Mouse (Mus musculus): Measurements from ENCODE around the gene Ing3. TPM values are rescaled to one million over a fixed set of nuclear protein-coding genes. Genes with fewer than 3 reads are reported as not detected.
A peak's percentile ranks its signal among the peaks of the same experiment; 100 is the strongest.

The Ing3 gene
- polyA plus RNA-seq, 1 experiment: 8.1 TPM

DNA sequence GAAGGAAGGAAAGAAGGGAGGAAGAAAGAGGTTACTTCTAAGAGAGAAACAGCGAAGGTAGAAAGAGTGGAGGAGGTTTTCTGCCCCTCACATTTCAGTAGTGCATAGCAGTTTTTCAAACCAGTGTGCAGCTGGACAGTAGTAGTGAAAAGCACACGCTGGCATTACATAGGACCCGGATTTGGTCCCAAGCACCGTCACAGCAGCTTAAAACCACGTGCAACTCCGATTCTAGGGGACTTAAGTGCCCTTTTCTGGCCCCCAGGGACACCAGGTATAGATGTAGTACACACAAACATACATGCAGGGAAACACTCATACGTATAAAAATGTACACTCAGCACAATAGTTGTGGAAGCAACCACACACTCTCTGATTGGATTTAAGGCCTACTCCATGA is 59.0 kb downstream of the Ing3 start:
- no peaks in the 10 kb centered on the region for H3K79me2 ChIP-seq (ENCODE audit: control insufficient read depth, insufficient read depth)
- no peaks in the 10 kb centered on the region for H3K27me3 ChIP-seq (ENCODE audit: control insufficient read depth, insufficient read depth, insufficient read length)
- no peaks in the 10 kb centered on the region for H3K36me3 ChIP-seq (ENCODE audit: control insufficient read depth, insufficient read depth)
- H3K4me2 ChIP-seq (ENCODE audit: low read depth): no peak overlapping the region
- no peak overlapping the region for H3ac ChIP-seq (ENCODE audit: control insufficient read depth, insufficient read length)
- no peak overlapping the region for H3K4me3 ChIP-seq
- no peak for TF ChIP-seq E2F4 (IDR thresholded peaks at IDR 0.05; ENCODE audit: insufficient read depth)

GRCm38 (mm10) chr6:22010258-22010657 is 60.9 kb downstream of the Ing3 start:
- Histone ChIP-seq H3K79me2 (ENCODE audit: control insufficient read depth, insufficient read depth) (no peaks in the 10 kb centered on the region), H3K4me3 (no peak overlapping the region), H3ac (ENCODE audit: control insufficient read depth, insufficient read length) (no peak overlapping the region), H3K36me3 (ENCODE audit: control insufficient read depth, insufficient read depth) (no peaks in the 10 kb centered on the region), H3K27me3 (ENCODE audit: control insufficient read depth, insufficient read depth, insufficient read length) (no peaks in the 10 kb centered on the region), H3K4me2 (ENCODE audit: low read depth) (peak overlapping the region; percentile 27)
- no peak for TF ChIP-seq TCF12 (IDR thresholded peaks at IDR 0.05; ENCODE audit: insufficient read depth, poor library complexity, severe bottlenecking)
- TF ChIP-seq MYOG (IDR thresholded peaks at IDR 0.05; ENCODE audit: control insufficient read depth in 1 of 3, insufficient read depth in 1 of 3, insufficient read length in 2 of 3, low read depth in 2 of 3): no peak
- TF ChIP-seq MYOD1 (IDR thresholded peaks at IDR 0.05; ENCODE audit: control insufficient read depth in 1 of 3, insufficient read length in 2 of 3, low read depth in 2 of 3): peak in 1 of 3 experiments; percentile 26

- H3K4me2 ChIP-seq (ENCODE audit: low read depth): peak overlapping the region; percentile 27
- no peaks in the 10 kb centered on the region for H3K79me2 ChIP-seq (ENCODE audit: control insufficient read depth, insufficient read depth)
- no peak overlapping the region for H3K4me3 ChIP-seq
- TF ChIP-seq REST (IDR thresholded peaks at IDR 0.05; ENCODE audit: insufficient read depth, insufficient read length) (no peak), MAX (IDR thresholded peaks at IDR 0.05; ENCODE audit: low read depth) (no peak), USF1 (IDR thresholded peaks at IDR 0.05; ENCODE audit: low read depth) (no peak), TCF12 (IDR thresholded peaks at IDR 0.05; ENCODE audit: insufficient read depth, poor library complexity, severe bottlenecking) (no peak), POLR2AphosphoS2 (IDR thresholded peaks at IDR 0.05; ENCODE audit: insufficient read length, low read depth) (no peak), TCF3 (IDR thresholded peaks at IDR 0.05; ENCODE audit: insufficient read length, low read depth) (no peak), E2F4 (IDR thresholded peaks at IDR 0.05; ENCODE audit: insufficient read depth) (no peak), MYOD1 (IDR thresholded peaks at IDR 0.05; ENCODE audit: control insufficient read depth in 1 of 3, insufficient read length in 2 of 3, low read depth in 2 of 3) (no peak), MYOG (IDR thresholded peaks at IDR 0.05; ENCODE audit: control insufficient read depth in 1 of 3, insufficient read depth in 1 of 3, insufficient read length in 2 of 3, low read depth in 2 of 3) (no peak), SRF (IDR thresholded peaks at IDR 0.05; ENCODE audit: control insufficient read depth, insufficient read length, low read depth) (no peak), POLR2A (IDR thresholded peaks at IDR 0.05; ENCODE audit: insufficient read length, low read depth) (no peak), CEBPB (IDR thresholded peaks at IDR 0.05; ENCODE audit: insufficient read depth, poor library complexity, severe bottlenecking) (no peak)
- H3K36me3 ChIP-seq (ENCODE audit: control insufficient read depth, insufficient read depth): no peaks in the 10 kb centered on the region
- no peaks in the 10 kb centered on the region for H3K27me3 ChIP-seq (ENCODE audit: control insufficient read depth, insufficient read depth, insufficient read length)
- H3ac ChIP-seq (ENCODE audit: control insufficient read depth, insufficient read length): no peak overlapping the region
These were observed 61.5 kb downstream of the Ing3 start for GRCm38 (mm10) chr6:22010761-22011281.

DNA sequence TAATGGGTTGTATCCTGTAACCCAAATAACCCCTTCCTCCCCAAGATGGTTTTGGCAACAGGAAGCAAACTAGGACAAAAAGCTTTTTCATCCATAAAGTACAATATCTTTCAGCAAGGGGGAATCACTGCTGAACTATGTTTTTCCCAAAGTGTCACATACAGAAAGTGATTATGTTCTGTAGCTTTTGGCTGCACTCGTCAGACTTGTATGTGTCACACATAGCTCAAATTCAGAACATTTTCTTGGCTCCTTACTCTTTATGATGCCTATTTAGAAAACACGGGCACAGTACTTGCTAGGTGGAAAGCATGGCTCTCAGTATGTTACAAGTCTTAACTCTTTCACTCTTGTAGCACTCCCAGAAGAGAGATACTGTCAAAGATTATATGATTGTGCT is 62.2 kb downstream of the Ing3 start:
- Histone ChIP-seq H3ac (ENCODE audit: control insufficient read depth, insufficient read length) (no peak overlapping the region), H3K79me2 (ENCODE audit: control insufficient read depth, insufficient read depth) (no peaks in the 10 kb centered on the region), H3K4me2 (ENCODE audit: low read depth) (no peak overlapping the region), H3K4me3 (no peak overlapping the region), H3K36me3 (ENCODE audit: control insufficient read depth, insufficient read depth) (no peaks in the 10 kb centered on the region), H3K27me3 (ENCODE audit: control insufficient read depth, insufficient read depth, insufficient read length) (no peaks in the 10 kb centered on the region)
- TF ChIP-seq MYOG (IDR thresholded peaks at IDR 0.05; ENCODE audit: control insufficient read depth in 1 of 3, insufficient read depth in 1 of 3, insufficient read length in 2 of 3, low read depth in 2 of 3) (no peak), CEBPB (IDR thresholded peaks at IDR 0.05; ENCODE audit: insufficient read depth, poor library complexity, severe bottlenecking) (no peak), SRF (IDR thresholded peaks at IDR 0.05; ENCODE audit: control insufficient read depth, insufficient read length, low read depth) (no peak), TCF3 (IDR thresholded peaks at IDR 0.05; ENCODE audit: insufficient read length, low read depth) (no peak), TCF12 (IDR thresholded peaks at IDR 0.05; ENCODE audit: insufficient read depth, poor library complexity, severe bottlenecking) (no peak), POLR2A (IDR thresholded peaks at IDR 0.05; ENCODE audit: insufficient read length, low read depth) (no peak), REST (IDR thresholded peaks at IDR 0.05; ENCODE audit: insufficient read depth, insufficient read length) (no peak), E2F4 (IDR thresholded peaks at IDR 0.05; ENCODE audit: insufficient read depth) (no peak), MYOD1 (IDR thresholded peaks at IDR 0.05; ENCODE audit: control insufficient read depth in 1 of 3, insufficient read length in 2 of 3, low read depth in 2 of 3) (no peak), USF1 (IDR thresholded peaks at IDR 0.05; ENCODE audit: low read depth) (no peak), MAX (IDR thresholded peaks at IDR 0.05; ENCODE audit: low read depth) (no peak), POLR2AphosphoS2 (IDR thresholded peaks at IDR 0.05; ENCODE audit: insufficient read length, low read depth) (no peak)

- TF ChIP-seq E2F4 (IDR thresholded peaks at IDR 0.05; ENCODE audit: insufficient read depth) (no peak), POLR2AphosphoS2 (IDR thresholded peaks at IDR 0.05; ENCODE audit: insufficient read length, low read depth) (no peak), TCF3 (IDR thresholded peaks at IDR 0.05; ENCODE audit: insufficient read length, low read depth) (no peak), REST (IDR thresholded peaks at IDR 0.05; ENCODE audit: insufficient read depth, insufficient read length) (no peak), MAX (IDR thresholded peaks at IDR 0.05; ENCODE audit: low read depth) (no peak), MYOG (IDR thresholded peaks at IDR 0.05; ENCODE audit: control insufficient read depth in 1 of 3, insufficient read depth in 1 of 3, insufficient read length in 2 of 3, low read depth in 2 of 3) (no peak), SRF (IDR thresholded peaks at IDR 0.05; ENCODE audit: control insufficient read depth, insufficient read length, low read depth) (no peak), USF1 (IDR thresholded peaks at IDR 0.05; ENCODE audit: low read depth) (no peak), MYOD1 (IDR thresholded peaks at IDR 0.05; ENCODE audit: control insufficient read depth in 1 of 3, insufficient read length in 2 of 3, low read depth in 2 of 3) (no peak), TCF12 (IDR thresholded peaks at IDR 0.05; ENCODE audit: insufficient read depth, poor library complexity, severe bottlenecking) (no peak), POLR2A (IDR thresholded peaks at IDR 0.05; ENCODE audit: insufficient read length, low read depth) (no peak), CEBPB (IDR thresholded peaks at IDR 0.05; ENCODE audit: insufficient read depth, poor library complexity, severe bottlenecking) (no peak)
These were observed 62.7 kb downstream of the Ing3 start for GRCm38 (mm10) chr6:22012099-22012498.

More at GRCm38 (mm10) chr6:22012099-22012498, 62.7 kb downstream of the Ing3 start:
- no peaks in the 10 kb centered on the region for H3K27me3 ChIP-seq (ENCODE audit: control insufficient read depth, insufficient read depth, insufficient read length)
- no peaks in the 10 kb centered on the region for H3K36me3 ChIP-seq (ENCODE audit: control insufficient read depth, insufficient read depth)
- no peak overlapping the region for H3K4me2 ChIP-seq (ENCODE audit: low read depth)
- no peak overlapping the region for H3K4me3 ChIP-seq
- no peak overlapping the region for H3ac ChIP-seq (ENCODE audit: control insufficient read depth, insufficient read length)
- H3K79me2 ChIP-seq (ENCODE audit: control insufficient read depth, insufficient read depth): no peaks in the 10 kb centered on the region
